Mouse (Mus musculus) heart, adult 2 months (tissue): Measurements from ENCODE around the gene Pitpnc1. TPM values are rescaled to one million over a fixed set of nuclear protein-coding genes. Genes with fewer than 3 reads are reported as not detected.

Source experiments
- DNase-seq, 2 experiments: peaks; one replicate each; pipeline ENCODE4 v3.0.0; 2021
- H3K27ac ChIP-seq: fragments of 200-600 bp; 2 replicates; pipeline ENCODE4 v1.8.1; 2022
- H3K27me3 ChIP-seq: fragments of 200-500 bp; 2 replicates; pipeline ENCODE4 v1.6.1; 2012; ENCODE audit warnings: mild to moderate bottlenecking, low read length, inconsistent platforms, mixed read lengths; ENCODE audit not compliant: control insufficient read depth, insufficient read depth
- H3K36me3 ChIP-seq: fragments of 200-500 bp; 2 replicates; pipeline ENCODE4 v1.6.1; 2012; ENCODE audit warnings: low read length, inconsistent platforms; ENCODE audit not compliant: control insufficient read depth, insufficient read depth
- H3K4me1 ChIP-seq: fragments of 200-500 bp; 2 replicates; pipeline ENCODE4 v1.6.1; 2011; ENCODE audit warnings: low read length; ENCODE audit not compliant: control insufficient read depth, insufficient read depth
- H3K4me3 ChIP-seq: fragments of 200-600 bp; 2 replicates; pipeline ENCODE4 v1.8.1; 2022
- H3K79me2 ChIP-seq: fragments of 200-500 bp; replicated peaks from 2 replicates; pipeline ENCODE4 v1.6.1; 2012; ENCODE audit warnings: mild to moderate bottlenecking, inconsistent platforms, low read length, moderate library complexity, mixed read lengths; ENCODE audit not compliant: control insufficient read depth, insufficient read depth
- H3K9ac ChIP-seq: fragments of 200-500 bp; 2 replicates; pipeline ENCODE4 v1.6.1; 2012; ENCODE audit warnings: low read depth, mild to moderate bottlenecking, control low read depth, inconsistent platforms, low read length, mixed read lengths
- CTCF ChIP-seq: fragments of 200-600 bp; IDR thresholded peaks from 2 replicates; pipeline ENCODE4 v1.8.1; 2022; ENCODE audit warnings: antibody characterized with exemption, mild to moderate bottlenecking, moderate library complexity
- EP300 ChIP-seq: fragments of 200-500 bp; IDR thresholded peaks from 2 replicates; pipeline ENCODE4 v1.6.1; 2011; ENCODE audit warnings: low read depth, low read length, control low read depth; ENCODE audit not compliant: insufficient read depth
- POLR2A ChIP-seq: fragments of 200-500 bp; IDR thresholded peaks from 2 replicates; pipeline ENCODE4 v1.6.1; 2011; ENCODE audit warnings: mild to moderate bottlenecking, low read depth, low read length, control low read depth; ENCODE audit not compliant: insufficient read depth
- WGBS: fragments of 180-500 bp; shearing (Covaris S2); methylation state at CpG from one replicate; pipeline ENCODE4 v1.1.7; 2018; 5-methylcytosine and 5-hydroxymethylcytosine counted together
- intact Hi-C: fragments of 180-260 bp; cut with DNase I; formaldehyde crosslinking; loops from one replicate; pipeline ENCODE4 v1.15.1; 2025
- polyA plus RNA-seq: library from polyadenylated mRNA; depleted of rRNA; stranded (reverse); fragments of >200 nt; gene quantifications from 2 replicates; pipeline ENCODE4 v1.2.3, GENCODE M21; 2012
- total RNA-seq, 2 experiments: library from RNA; stranded (reverse); gene quantifications; 2 replicates each; pipeline ENCODE4 v1.2.3; 2021

Pitpnc1 gene
- total and polyA plus RNA-seq, 3 experiments, result 22.7 to 68.1 (median 66.4) TPM

DNA sequence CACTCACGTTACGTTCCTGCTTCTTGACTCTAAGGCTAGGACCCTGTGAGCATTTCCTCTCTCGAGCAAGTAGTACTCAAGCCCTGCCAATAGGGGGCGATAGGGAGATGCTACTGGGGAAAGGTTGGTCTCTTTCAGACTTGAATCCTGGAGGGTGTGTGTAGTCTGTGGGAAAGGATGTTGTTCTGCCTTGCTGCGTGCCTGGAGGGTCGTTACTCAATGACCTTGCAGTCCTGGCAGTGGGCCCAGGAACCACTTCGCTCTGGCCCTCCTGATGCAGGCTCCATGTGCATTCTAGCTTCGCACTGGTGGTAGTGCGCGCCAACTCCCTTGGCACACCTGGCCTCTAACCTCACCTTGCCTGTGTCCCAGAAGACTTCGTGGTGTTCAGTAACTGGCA lies 215.3 kb downstream of the Pitpnc1 start:
- DNase-seq, result peak; percentile 63 to 76
- intact Hi-C loops, result loop anchor here (5.0 kb wide), 1 partner anchor 33 kb away; no protein-coding TSS in a partner anchor
- Histone ChIP-seq H3K79me2 (peaks cover 2% of the 10 kb centered on the region; the same call in 1 of the 2 replicates), H3K9ac (no peak overlapping the region), H3K4me3 (no peak overlapping the region), H3K27me3 (no peaks in the 10 kb centered on the region), H3K36me3 (no peaks in the 10 kb centered on the region), H3K4me1 (peaks cover 2% of the 10 kb centered on the region; the same call in 1 of the 2 replicates), H3K27ac (peak overlapping the region; percentile 41)
- 59% methylated on average over 11 of the region's 11 CpGs for WGBS
- TF ChIP-seq CTCF, result peak; percentile 69
- TF ChIP-seq EP300, result no peak

DNA sequence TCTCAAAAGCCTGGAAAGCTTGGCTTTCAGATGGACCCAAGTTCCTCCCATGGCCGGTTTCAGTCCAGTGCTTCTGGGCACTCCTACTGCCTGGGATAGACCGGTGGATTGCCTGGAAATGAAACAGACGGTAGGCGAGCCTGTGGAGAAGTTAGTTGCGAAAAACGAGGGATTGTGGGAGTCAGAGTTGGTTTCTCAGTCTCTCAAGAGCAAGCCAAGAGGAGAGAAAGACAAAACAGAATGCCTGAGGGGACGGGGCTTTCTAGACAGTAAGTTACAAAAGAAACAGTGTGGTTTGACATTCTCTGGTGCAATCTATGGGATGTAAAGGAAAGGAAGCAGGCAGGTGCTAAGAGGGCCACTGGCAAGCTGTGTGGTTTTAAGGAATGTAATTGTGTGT lies 216.3 kb downstream of the Pitpnc1 start:
- TF ChIP-seq CTCF (no peak), POLR2A (no peak), EP300 (no peak)
- no peak for DNase-seq
- intact Hi-C loops, result no loop called here
- Histone ChIP-seq H3K9ac (no peak overlapping the region), H3K79me2 (peaks cover 2% of the 10 kb centered on the region; the same call in 1 of the 2 replicates), H3K36me3 (no peaks in the 10 kb centered on the region), H3K27me3 (no peaks in the 10 kb centered on the region), H3K4me3 (no peak overlapping the region), H3K4me1 (peaks cover 2% of the 10 kb centered on the region; the same call in 1 of the 2 replicates), H3K27ac (no peak overlapping the region)
- WGBS, result 86% methylated on average over 7 of the region's 7 CpGs

DNA sequence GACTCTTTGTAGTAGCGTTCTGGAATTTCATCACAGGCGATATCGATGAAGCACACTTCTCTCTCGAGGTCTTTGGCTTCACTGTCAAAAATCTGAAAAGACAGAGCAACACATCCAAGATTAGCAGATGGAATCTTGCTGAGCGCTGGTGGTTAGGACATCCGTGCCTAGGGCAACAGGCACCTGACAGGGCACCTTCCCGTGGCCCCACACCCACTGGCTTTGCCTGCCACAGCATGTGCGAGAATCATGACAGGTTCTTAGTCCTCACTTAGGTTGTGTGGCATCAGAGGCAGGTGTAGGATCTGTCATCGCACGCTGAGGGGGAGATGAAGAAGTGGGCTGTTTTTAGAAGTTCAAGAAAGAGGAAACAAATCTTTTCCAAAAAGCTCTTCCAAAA lies 218.5 kb downstream of the Pitpnc1 start:
- H3K79me2 ChIP-seq, result peaks cover 2% of the 10 kb centered on the region; the same call in 1 of the 2 replicates
- DNase-seq, result no peak
- H3K27me3 ChIP-seq, result no peaks in the 10 kb centered on the region
- TF ChIP-seq CTCF (no peak), EP300 (no peak), POLR2A (no peak)
- H3K4me1 ChIP-seq, result peaks cover 5% of the 10 kb centered on the region
- H3K36me3 ChIP-seq, result no peaks in the 10 kb centered on the region
- intact Hi-C loops, result no loop called here
- no peak overlapping the region for H3K9ac ChIP-seq
- WGBS, result 87% methylated on average over 10 of the region's 10 CpGs
- no peak overlapping the region; the same call in 1 of the 2 replicates for H3K27ac ChIP-seq
- H3K4me3 ChIP-seq, result no peak overlapping the region

DNA sequence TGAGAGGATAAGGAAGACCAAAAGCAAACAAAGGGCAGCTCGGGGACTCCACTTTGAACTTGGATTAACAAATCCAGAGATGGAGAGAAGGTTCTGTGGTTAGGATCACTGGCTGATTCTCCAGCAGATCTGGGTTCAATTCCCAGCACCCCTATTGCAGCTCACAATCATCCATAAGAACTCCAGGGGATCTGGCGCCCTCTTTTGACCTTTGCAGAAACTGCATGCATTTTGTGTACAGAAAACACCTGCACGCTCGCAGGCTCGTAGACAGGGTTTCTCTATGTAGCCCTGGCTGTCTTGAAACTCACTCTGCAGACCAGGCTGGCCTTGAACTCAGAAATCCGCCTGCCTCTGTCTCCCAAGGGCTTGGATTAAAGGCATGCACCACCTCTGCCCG lies 219.0 kb downstream of the Pitpnc1 start:
- intact Hi-C loops, result no loop called here
- H3K27ac ChIP-seq, result peak overlapping the region; percentile 89

DNA sequence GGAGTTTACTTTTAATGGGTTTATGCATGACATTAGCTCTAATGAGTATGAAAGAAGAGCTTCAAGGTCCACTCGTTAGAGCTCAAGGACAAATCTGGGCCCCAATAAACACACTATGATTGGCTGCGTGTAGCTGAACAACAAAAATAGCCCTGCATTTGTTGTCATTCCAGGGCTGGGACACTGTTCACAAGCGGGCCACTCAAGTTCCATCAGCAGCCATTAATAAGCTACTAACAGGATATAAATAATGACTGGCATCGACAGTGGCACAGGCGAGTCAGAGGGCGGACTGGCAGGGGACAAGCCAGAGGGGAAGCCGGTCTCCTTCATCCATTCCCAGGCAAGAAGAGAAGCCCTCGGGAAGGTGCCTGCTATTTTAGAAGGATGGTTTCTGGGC lies 219.6 kb downstream of the Pitpnc1 start:
- no peak overlapping the region for H3K4me3 ChIP-seq
- H3K27ac ChIP-seq, result peak overlapping the region; percentile 89
- intact Hi-C loops, result no loop called here
- H3K4me1 ChIP-seq, result peaks cover 5% of the 10 kb centered on the region
- peaks cover 2% of the 10 kb centered on the region; the same call in 1 of the 2 replicates for H3K79me2 ChIP-seq
- H3K36me3 ChIP-seq, result no peaks in the 10 kb centered on the region
- TF ChIP-seq POLR2A (no peak), CTCF (no peak), EP300 (no peak)
- WGBS, result 67% methylated on average over 8 of the region's 8 CpGs
- peak in 1 of 2 experiments; percentile 54 for DNase-seq
- H3K27me3 ChIP-seq, result no peaks in the 10 kb centered on the region
- H3K9ac ChIP-seq, result no peak overlapping the region

More for the DNA sequence above, 219.0 kb downstream of the Pitpnc1 start:
- WGBS, result 91% methylated on average over 7 of the region's 7 CpGs
- peaks cover 5% of the 10 kb centered on the region for H3K4me1 ChIP-seq
- no peaks in the 10 kb centered on the region for H3K27me3 ChIP-seq
- DNase-seq, result no peak
- no peaks in the 10 kb centered on the region for H3K36me3 ChIP-seq
- TF ChIP-seq EP300 (no peak), POLR2A (no peak), CTCF (peak; percentile 51)
- H3K9ac ChIP-seq, result no peak overlapping the region
- H3K4me3 ChIP-seq, result no peak overlapping the region
- peaks cover 2% of the 10 kb centered on the region; the same call in 1 of the 2 replicates for H3K79me2 ChIP-seq

DNA sequence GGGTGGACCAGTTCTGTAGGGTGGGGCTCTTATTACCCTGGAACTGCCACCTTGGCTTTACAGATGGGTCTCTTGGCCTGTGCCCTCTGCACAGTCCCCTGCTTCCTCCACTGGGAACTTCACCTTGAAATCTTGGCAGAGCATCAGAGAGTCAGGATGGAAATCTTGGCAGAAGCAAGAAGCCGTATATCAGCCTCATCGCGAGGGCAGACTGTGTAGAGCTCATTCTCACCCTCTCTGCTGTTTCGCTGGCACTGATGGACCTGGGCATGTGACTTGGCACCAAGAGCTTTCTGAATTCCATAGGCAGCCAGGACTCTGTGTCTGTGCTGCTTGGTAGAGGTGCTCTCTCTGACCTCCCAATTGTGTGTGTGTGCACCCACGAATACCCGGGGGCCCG lies 221.7 kb downstream of the Pitpnc1 start:
- H3K27ac ChIP-seq, result peak overlapping the region; percentile 78
- peak; percentile 53 to 77 for DNase-seq
- H3K27me3 ChIP-seq, result no peaks in the 10 kb centered on the region
- no peak overlapping the region for H3K4me3 ChIP-seq
- no peak overlapping the region for H3K9ac ChIP-seq
- intact Hi-C loops, result loop anchor here (2.0 kb wide), 1 partner anchor 20 kb away; no protein-coding TSS in a partner anchor
- TF ChIP-seq EP300 (peak; percentile 74; the same call in 1 of the 2 replicates), CTCF (no peak)
- peaks cover 2% of the 10 kb centered on the region; the same call in 1 of the 2 replicates for H3K79me2 ChIP-seq
- H3K36me3 ChIP-seq, result no peaks in the 10 kb centered on the region
- peaks cover 3% of the 10 kb centered on the region for H3K4me1 ChIP-seq
- WGBS, result 44% methylated on average over 7 of the region's 7 CpGs
